Mouse (Mus musculus): ENCODE measurements around the gene Sorcs1. TPM values are rescaled to one million over a fixed set of nuclear protein-coding genes. Genes with fewer than 3 reads are reported as not detected.

Sorcs1 gene
- total RNA-seq, 2 experiments from 2014 or later: 10.2 to 10.3 TPM

DNA sequence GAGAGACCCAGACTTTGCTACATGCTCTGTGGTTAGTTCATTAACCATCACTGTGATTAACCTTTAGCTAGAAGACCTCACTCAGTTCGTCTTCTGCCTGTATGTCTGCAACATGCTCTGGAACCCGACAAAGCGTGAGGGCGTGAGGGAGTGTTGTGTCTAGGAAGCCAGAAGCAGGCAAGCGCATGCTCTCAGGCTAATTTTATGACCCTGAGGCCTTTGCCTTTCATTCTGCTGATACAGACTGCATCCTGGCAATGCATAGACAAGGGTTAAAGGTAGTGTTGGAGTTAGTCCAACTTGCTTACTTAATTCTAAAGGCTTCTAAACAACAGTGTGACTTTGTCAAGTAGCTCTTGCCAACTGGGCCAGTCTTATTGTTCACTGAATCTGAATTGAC, 458.0 kb downstream of the Sorcs1 start:
- no peak for DNase-seq (ENCODE audit: low spot score in 2 of 2)

DNA sequence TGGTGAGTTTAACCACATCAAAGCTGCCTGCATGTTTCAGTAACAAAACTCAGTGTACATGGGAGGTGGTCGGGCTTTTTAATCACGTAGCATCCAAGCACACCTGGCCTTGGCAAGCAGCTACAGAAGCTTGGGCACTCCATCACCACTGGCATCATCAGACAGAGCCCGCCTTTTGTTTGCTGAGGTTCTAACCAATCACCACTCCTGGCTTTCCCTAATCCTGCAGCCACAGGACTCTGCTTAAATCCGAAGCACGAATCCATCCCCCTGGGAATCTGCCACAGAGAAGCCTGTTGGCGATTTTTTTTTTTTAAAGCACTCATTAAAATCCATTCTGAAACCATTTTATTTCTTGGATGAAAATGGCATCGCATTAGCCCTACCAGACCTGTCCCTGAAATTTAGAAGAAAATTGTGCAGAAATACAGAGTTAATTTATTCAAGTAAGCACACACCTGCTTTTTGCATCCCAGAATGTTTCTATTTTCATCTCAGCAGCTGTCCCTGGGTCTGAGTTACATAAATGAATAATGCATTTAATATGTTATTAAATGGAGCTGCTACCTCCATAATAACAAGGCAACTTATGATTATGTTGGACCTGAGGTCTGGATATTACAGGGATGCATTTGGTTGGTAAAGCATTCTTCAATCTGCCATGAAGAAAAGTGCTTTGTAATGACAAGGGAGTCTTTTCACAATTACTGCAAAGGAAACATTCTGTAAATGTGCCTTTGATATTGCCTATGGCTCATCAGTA, 463.8 kb downstream of the Sorcs1 start:
- peak in 1 of 2 experiments; percentile 11 for DNase-seq (ENCODE audit: low spot score in 2 of 2)

GRCm38 (mm10) chr19:50210456-50210855, 468.0 kb downstream of the Sorcs1 start:
- DNase-seq (ENCODE audit: low spot score in 2 of 2): no peak

GRCm38 (mm10) chr19:50204341-50204740, 474.1 kb downstream of the Sorcs1 start:
- no peak for DNase-seq (ENCODE audit: low spot score in 2 of 2)

DNA sequence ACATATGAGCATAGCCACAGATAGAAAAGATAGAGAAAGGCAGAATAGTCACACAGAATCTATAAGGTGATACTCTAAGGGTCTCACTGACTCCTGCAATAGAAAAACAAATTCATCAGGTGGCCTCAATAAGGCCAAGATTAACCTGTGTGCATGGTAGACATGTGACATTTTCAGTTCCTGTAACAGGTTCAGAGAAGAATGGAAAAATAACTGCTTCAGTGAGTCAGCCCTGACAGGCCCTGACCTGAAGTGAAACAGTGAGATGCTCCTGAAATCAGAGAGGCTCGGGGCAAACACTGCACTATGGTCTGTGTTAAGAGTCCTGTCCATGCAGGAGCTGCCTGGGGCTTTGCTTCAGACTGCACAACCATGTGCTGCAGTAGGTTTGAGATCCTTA, 481.9 kb downstream of the Sorcs1 start:
- DNase-seq (ENCODE audit: low spot score in 2 of 2): no peak

- no peak for DNase-seq (ENCODE audit: low spot score in 2 of 2)
These were observed 492.4 kb downstream of the Sorcs1 start for GRCm38 (mm10) chr19:50185769-50186715.

- DNase-seq (ENCODE audit: low spot score in 2 of 2): peak; percentile 38 to 76
These were observed 493.4 kb downstream of the Sorcs1 start for GRCm38 (mm10) chr19:50184901-50185623.

- DNase-seq (ENCODE audit: low spot score in 2 of 2): no peak
These were observed 499.6 kb downstream of the Sorcs1 start for GRCm38 (mm10) chr19:50178851-50179250.

DNA sequence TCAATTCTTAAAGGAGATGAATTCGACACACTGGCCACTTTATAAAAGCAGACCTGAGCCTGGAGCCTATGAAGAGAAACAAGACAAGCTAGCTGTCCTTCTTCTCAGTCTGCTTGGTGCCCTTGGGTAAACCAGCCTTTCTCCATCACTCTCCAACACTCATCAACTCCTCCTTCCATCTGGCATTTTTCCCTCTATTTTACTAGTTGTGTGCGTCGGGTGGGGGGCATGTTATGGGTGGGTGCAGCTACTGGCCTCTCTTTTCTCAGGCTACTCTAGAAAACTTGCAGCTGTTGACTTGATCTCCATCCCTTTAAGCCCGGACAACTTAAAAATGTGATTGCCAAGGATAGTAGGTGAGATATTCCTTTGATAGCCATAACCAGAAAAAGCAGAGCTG, 500.3 kb downstream of the Sorcs1 start:
- no peak for DNase-seq (ENCODE audit: low spot score in 2 of 2)

DNA sequence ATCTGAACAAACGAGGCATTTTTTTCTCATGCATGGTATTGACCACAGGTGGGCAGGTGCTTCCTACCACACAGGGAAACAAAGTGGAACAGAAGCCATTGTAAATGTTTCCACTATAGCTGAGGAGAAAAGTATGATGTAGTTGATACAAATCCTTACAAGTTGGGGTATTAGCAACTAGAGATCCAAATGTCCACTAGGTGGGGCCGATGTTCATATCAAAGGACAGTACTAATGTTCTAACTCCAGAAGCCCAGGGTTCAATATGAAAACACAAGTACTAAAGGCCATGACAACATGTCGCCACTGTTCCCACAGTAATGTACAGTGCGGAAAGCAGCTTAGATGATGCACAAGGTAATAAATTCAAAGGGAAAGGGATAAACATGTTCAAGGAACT, 506.6 kb downstream of the Sorcs1 start:
- DNase-seq (ENCODE audit: low spot score in 2 of 2): peak in 1 of 2 experiments; percentile 44

- no peak for DNase-seq (ENCODE audit: low spot score in 2 of 2)
These were observed 527.3 kb downstream of the Sorcs1 start for GRCm38 (mm10) chr19:50151111-50151510.

- peak in 1 of 2 experiments; percentile 41 for DNase-seq (ENCODE audit: low spot score in 2 of 2)
These were observed 532.5 kb downstream of the Sorcs1 start for GRCm38 (mm10) chr19:50145919-50146318.

- peak; percentile 30 to 37 for DNase-seq (ENCODE audit: low spot score in 2 of 2)
These were observed 536.6 kb downstream of the Sorcs1 start for GRCm38 (mm10) chr19:50141853-50142252.

GRCm38 (mm10) chr19:50134656-50135055, 543.8 kb downstream of the Sorcs1 start:
- no peak for DNase-seq (ENCODE audit: low spot score in 2 of 2)

- DNase-seq (ENCODE audit: low spot score in 2 of 2): no peak
These were observed 572.4 kb downstream of the Sorcs1 start for GRCm38 (mm10) chr19:50105842-50106585.

Small RNAs within 50 kb of the gene (microRNA-seq; reads per million reads assigned to microRNA genes)
- 0 reads per million in 2 experiments for gene Gm27749

Data from layer of hippocampus, adult 18-20 months (tissue).